ENCODE assay signal across 9 mouse cellular contexts in the genomic region with DNA sequence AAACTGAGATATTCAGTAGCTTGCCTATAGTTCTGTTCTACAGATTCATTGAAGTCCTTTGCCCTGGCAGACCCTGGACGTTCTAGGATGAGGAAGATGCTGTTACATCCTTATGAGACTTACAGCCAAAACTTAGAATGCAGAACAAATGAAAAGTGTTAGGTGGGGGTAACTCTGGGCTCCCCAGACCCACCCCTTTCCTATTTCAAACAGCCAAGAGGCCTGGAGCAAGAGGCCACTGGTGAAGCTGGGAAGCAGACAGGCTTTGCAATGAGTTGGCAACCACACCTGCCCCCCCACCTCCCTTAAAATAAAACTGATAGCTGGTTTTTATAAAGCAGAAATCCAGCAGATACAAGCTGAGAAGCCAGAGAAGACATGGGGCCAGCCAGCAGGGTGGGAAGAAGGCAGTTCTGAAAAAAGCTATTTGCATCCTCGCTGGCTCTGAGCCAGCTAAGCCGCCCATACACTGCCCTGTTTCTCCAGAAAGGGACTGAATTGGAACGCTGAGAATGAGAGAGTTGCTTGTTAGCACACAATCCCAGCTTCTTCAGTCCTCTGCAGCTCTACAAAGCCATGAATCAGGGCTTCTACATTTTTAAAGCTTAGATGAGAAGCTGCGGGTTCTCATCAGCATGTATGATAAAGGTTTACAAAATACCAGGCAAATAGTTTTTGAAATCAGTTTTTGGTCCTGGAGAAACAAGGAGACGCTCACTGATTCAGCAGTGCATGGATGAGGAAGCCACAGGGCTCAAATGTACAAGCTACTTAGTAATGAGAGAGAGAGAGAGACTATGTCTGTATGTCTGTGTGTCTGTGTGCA. TPM values are rescaled to one million over a fixed set of nuclear protein-coding genes. Genes with fewer than 3 reads are reported as not detected.
DNase-seq lines count a peak whose midpoint lies in the region; ATAC-seq lines count a peak whose summit lies in the region.
"Had no signal": no experiment of that assay in that cellular context is flagged by ENCODE, and none has a peak within 500 bp of the region (broad histone marks: within the 10 kb centered on the region; RNA-seq: fewer than 3 reads in every experiment).

No protein-coding gene starts in this region.

- no peak overlapping the region; the same call in 1 of the 2 replicates for H3K4me2 ChIP-seq in limb, embryonic 13.5 days (replicated peaks)
- peak overlapping the region; percentile 1; the same call in 1 of the 2 replicates for H3K4me2 ChIP-seq in forebrain, embryonic 16.5 days (ENCODE audit: low read length)

- H3K9ac ChIP-seq in limb, embryonic 13.5 days, result no peak overlapping the region
- 0 out of 2 replicates have a peak overlapping the region, but pooled peaks have one; percentile 12 for H3K9ac ChIP-seq in forebrain, embryonic 16.5 days (replicated peaks; ENCODE audit: low read depth, low read length)

- H3K27ac ChIP-seq in limb, embryonic 13.5 days, result no peak overlapping the region; the same call in 1 of the 2 replicates
- H3K27ac ChIP-seq in limb, embryonic 10.5 days, result no peak overlapping the region
- peak overlapping the region; percentile 46 for H3K27ac ChIP-seq in forebrain, embryonic 16.5 days (ENCODE audit: low read length)

- no peak overlapping the region for H3K4me3 ChIP-seq in limb, embryonic 13.5 days
- H3K4me3 ChIP-seq in limb, embryonic 10.5 days, result no peak overlapping the region
- no peak overlapping the region for H3K4me3 ChIP-seq in forebrain, embryonic 16.5 days (replicated peaks; ENCODE audit: low read length)

- H3K9me3 ChIP-seq in limb, embryonic 13.5 days, result no peaks in the 10 kb centered on the region
- no peaks in the 10 kb centered on the region for H3K9me3 ChIP-seq in limb, embryonic 10.5 days (replicated peaks)
- no peaks in the 10 kb centered on the region for H3K9me3 ChIP-seq in forebrain, embryonic 16.5 days (ENCODE audit: control insufficient read depth, low read length)

- H3K36me3 ChIP-seq in limb, embryonic 13.5 days, result no peaks in the 10 kb centered on the region
- H3K36me3 ChIP-seq in limb, embryonic 10.5 days, result no peaks in the 10 kb centered on the region
- H3K36me3 ChIP-seq in forebrain, embryonic 16.5 days (ENCODE audit: control insufficient read depth, insufficient read depth), result no peaks in the 10 kb centered on the region

- intact Hi-C loops in heart, postnatal 14 days (cut with DNase I), result no loop called here

- no peaks in the 10 kb centered on the region for H3K27me3 ChIP-seq in limb, embryonic 13.5 days
- no peaks in the 10 kb centered on the region for H3K27me3 ChIP-seq in limb, embryonic 10.5 days (ENCODE audit: low read depth, poor library complexity, severe bottlenecking)
- H3K27me3 ChIP-seq in forebrain, embryonic 16.5 days (replicated peaks; ENCODE audit: control insufficient read depth, insufficient read depth, low read length), result no peaks in the 10 kb centered on the region
- H3K27me3 ChIP-seq: CH12.LX had no signal

- no peak for DNase-seq in limb, embryonic 10.5 days (ENCODE audit: low spot score)
- DNase-seq in heart, postnatal 14 days, result peak; percentile 68 to 69
- DNase-seq in layer of hippocampus, adult 11-12 months (ENCODE audit: low spot score), result peak; percentile 82
- peak; percentile 65 for DNase-seq in lung, postnatal 14 days
- DNase-seq in right cerebral cortex, postnatal 4 days, result peak; percentile 84
- no peak for DNase-seq in thymus, postnatal 36 days

- 46% methylated on average over 6 of the region's 6 CpGs for WGBS in limb, embryonic 13.5 days
- WGBS in limb, embryonic 10.5 days, result 68% methylated on average over 6 of the region's 6 CpGs
- WGBS in forebrain, embryonic 16.5 days, result 7% methylated on average over 6 of the region's 6 CpGs

- ATAC-seq in limb, embryonic 13.5 days (ENCODE audit: low FRiP score, low read depth), result peak; percentile 66; the same call in 1 of the 2 replicates
- peak; percentile 95 for ATAC-seq in forebrain, embryonic 16.5 days

- H3K4me1 ChIP-seq in limb, embryonic 13.5 days, result peaks cover 27% of the 10 kb centered on the region
- H3K4me1 ChIP-seq in limb, embryonic 10.5 days, result no peaks in the 10 kb centered on the region
- peaks cover 15% of the 10 kb centered on the region for H3K4me1 ChIP-seq in forebrain, embryonic 16.5 days (replicated peaks; ENCODE audit: control insufficient read depth, insufficient read depth, low read length)

RNA-seq across cellular contexts. Expression of a gene that starts 48.8 kb away (rescaled TPM):
- polyA plus RNA-seq in limb, embryonic 13.5 days (2015; fragmentation: Nextera tagmentation; extraction: Ambion mirVana), result 16.9 and 19.9 TPM in 2 replicates
- polyA plus RNA-seq in limb, embryonic 10.5 days (2016; fragmentation: Nextera tagmentation; extraction: Ambion mirVana), result 12.7 and 16.7 TPM in 2 replicates
- polyA plus RNA-seq in forebrain, embryonic 16.5 days (2015; fragmentation: Nextera tagmentation; extraction: Ambion mirVana), result 14.5 and 19.6 TPM in 2 replicates
- total RNA-seq in heart, postnatal 14 days (2021), result 1 to 10 TPM; 1.5 to 1.9 TPM

Comparison
In these comparisons a context has a peak if more than half of its experiments do, and no peak if none do; other contexts are left out.
1. DNase-seq: peak in heart, postnatal 14 days (2 of 2), layer of hippocampus, adult 11-12 months (single experiment), lung, postnatal 14 days (single experiment) and right cerebral cortex, postnatal 4 days (single experiment); none in limb, embryonic 10.5 days (single experiment) and thymus, postnatal 36 days (0 of 2).